Mouse (Mus musculus): ENCODE data around the gene Tmem164.

GRCm38 (mm10) chrX:142755542-142755941 is 74.3 kb downstream of the Tmem164 start:
- no peak for TF ChIP-seq POLR2A (IDR thresholded peaks at IDR 0.05; ENCODE audit: borderline replicate concordance, control insufficient read depth, low read depth, low read length)
- no peak for TF ChIP-seq CTCF (IDR thresholded peaks at IDR 0.05; ENCODE audit: control insufficient read depth, insufficient read depth, low read length)

Measured in bone marrow, adult 2 months (tissue).